8 mouse cellular contexts compared by ENCODE assay signal in genomic region chr14:78731852-78732616, GRCm38 (mm10). TPM values are rescaled to one million over a fixed set of nuclear protein-coding genes. Genes with fewer than 3 reads are reported as not detected.
A peak's percentile ranks its signal among the peaks of the same experiment; 100 is the strongest.
DNase-seq lines count a peak whose midpoint lies in the region; TF ChIP-seq lines count a peak whose summit lies in the region.

No protein-coding gene starts in this region.

- H3K4me1 ChIP-seq in cortical plate, adult 2 months (ENCODE audit: control insufficient read depth, insufficient read depth, low read length) = no peaks in the 10 kb centered on the region
- peaks cover 5% of the 10 kb centered on the region; the same call in 1 of the 2 replicates for H3K4me1 ChIP-seq in kidney, adult 2 months (ENCODE audit: control insufficient read depth, insufficient read depth, low read length)
- H3K4me1 ChIP-seq in lung, adult 2 months (ENCODE audit: control insufficient read depth, insufficient read depth, low read length) = peaks cover 2% of the 10 kb centered on the region; the same call in 1 of the 2 replicates

- H3K4me3 ChIP-seq in cortical plate, adult 2 months (ENCODE audit: insufficient read depth, low read length) = peak overlapping the region; percentile 88
- H3K4me3 ChIP-seq in kidney, adult 2 months (ENCODE audit: insufficient read depth, low read depth, low read length) = peak overlapping the region; percentile 66
- peak overlapping the region; percentile 70 for H3K4me3 ChIP-seq in lung, adult 2 months (replicated peaks; ENCODE audit: extremely low read depth, low read depth, low read length)

- H3K27ac ChIP-seq in cortical plate, adult 2 months (ENCODE audit: insufficient read depth, low read length) = peak overlapping the region; percentile 96
- peak overlapping the region; percentile 19 for H3K27ac ChIP-seq in kidney, adult 2 months (ENCODE audit: insufficient read depth, low read depth, low read length)

- under 1% methylated on average over 63 of the region's 90 CpGs for WGBS in kidney, adult 2 months
- under 1% methylated on average over 70 of the region's 90 CpGs for WGBS in lung, adult 2 months

- H3K36me3 ChIP-seq in kidney, adult 2 months (ENCODE audit: control insufficient read depth, insufficient read depth, low read length) = no peaks in the 10 kb centered on the region

- TF ChIP-seq POLR2A in cortical plate, adult 2 months (IDR thresholded peaks at IDR 0.05; ENCODE audit: extremely low read depth, insufficient read depth, low read length) = no peak
- no peak for TF ChIP-seq POLR2A in kidney, adult 2 months (IDR thresholded peaks at IDR 0.05; ENCODE audit: low read depth, low read length)
- TF ChIP-seq POLR2A in lung, adult 2 months (IDR thresholded peaks at IDR 0.05; ENCODE audit: borderline replicate concordance, extremely low read depth, low read depth, low read length) = 0 out of 2 replicates have a peak, but pooled peaks have one; percentile 12

- no peaks in the 10 kb centered on the region for H3K27me3 ChIP-seq in kidney, adult 2 months (replicated peaks; ENCODE audit: control insufficient read depth, insufficient read depth, low read length)

- no peak for TF ChIP-seq CTCF in cortical plate, adult 2 months (IDR thresholded peaks at IDR 0.05; ENCODE audit: extremely low read depth, insufficient read depth, low read length)
- TF ChIP-seq CTCF in kidney, adult 2 months (conservative IDR thresholded peaks at IDR 0.05; ENCODE audit: insufficient read depth, insufficient read length, low read depth, low read length) = no peak
- no peak for TF ChIP-seq CTCF in lung, adult 2 months (IDR thresholded peaks at IDR 0.05; ENCODE audit: insufficient read depth, low read length)

- peak; percentile 5 to 11 for DNase-seq in thymus, adult 18-20 months
- DNase-seq in thymus, postnatal 0 days (ENCODE audit: low spot score) = no peak
- peak; percentile 51 for DNase-seq in heart, adult 8-10 months (ENCODE audit: low spot score)
- peak; percentile 82 for DNase-seq in kidney, adult 2 months
- DNase-seq in lung, adult 2 months = peak; percentile 76
- DNase-seq in ovary, postnatal 36 days (ENCODE audit: low spot score) = peak; percentile 51
- no peak for DNase-seq in c-Kit-positive CD71-positive TER-119-positive erythroid progenitor cells, embryonic 14.5 days (ENCODE audit: low spot score)

RNA-seq across cellular contexts. Expression of gene Dgkh, which starts 0.5 kb away (rescaled TPM):
- polyA plus RNA-seq in thymus, postnatal 0 days (2015; fragmentation: Nextera tagmentation; extraction: Ambion mirVana) = 1.4 and 2.2 TPM in 2 replicates
- 18.4 and 20.3 TPM in 2 replicates for polyA plus RNA-seq in cortical plate, adult 2 months (2012; rRNA removed)
- total RNA-seq in heart, adult 8-10 months (2022) = 1 to 10 TPM; 4.3 to 7.0 (median 5.9) TPM
- polyA plus RNA-seq in kidney, adult 2 months (2012; rRNA removed) = 1.9 and 2.6 TPM in 2 replicates
- 3.7 and 6.2 TPM in 2 replicates for polyA plus RNA-seq in lung, adult 2 months (2012; rRNA removed)

Comparison
In these comparisons a context has a peak if more than half of its experiments do, and no peak if none do; other contexts are left out.
1. DNase-seq: peak in thymus, adult 18-20 months (2 of 2), heart, adult 8-10 months (single experiment), kidney, adult 2 months (single experiment), lung, adult 2 months (single experiment) and ovary, postnatal 36 days (single experiment); none in thymus, postnatal 0 days (single experiment) and c-Kit-positive CD71-positive TER-119-positive erythroid progenitor cells, embryonic 14.5 days (single experiment).
2. Peak in every context shown above with its lines, with median percentiles within 50 percentile points of each other: H3K4me3 ChIP-seq.